Mouse (Mus musculus): Measurements from ENCODE around the gene Rbm47.

DNA sequence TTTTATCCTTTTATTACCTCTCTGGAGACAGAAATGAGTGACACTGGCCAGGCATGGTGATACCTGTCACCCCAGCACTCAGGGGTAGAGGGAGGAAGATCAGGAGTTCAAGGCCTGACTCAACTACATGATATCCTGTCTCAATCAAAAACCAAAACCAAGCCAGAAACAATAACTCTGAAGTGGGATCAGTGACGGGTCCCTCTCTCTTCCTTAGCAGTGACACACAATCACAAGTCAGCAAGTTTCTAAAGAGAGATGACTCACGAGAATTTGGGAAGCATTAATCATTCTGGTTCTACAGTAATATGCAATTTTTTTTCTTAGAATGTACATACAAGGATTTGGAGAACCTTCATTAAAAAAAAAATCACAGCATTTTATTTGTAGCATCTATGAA is 199.7 kb downstream of the Rbm47 start:
- TF ChIP-seq CTCF (IDR thresholded peaks at IDR 0.05; ENCODE audit: extremely low read depth, insufficient read length, insufficient replicate concordance, low read depth, low read length): no peak
- TF ChIP-seq POLR2A (IDR thresholded peaks at IDR 0.05; ENCODE audit: low read depth, low read length): no peak

All from small intestine, adult 2 months (tissue).